Mouse (Mus musculus): Measurements from ENCODE around the gene Dbt. TPM values are rescaled to one million over a fixed set of nuclear protein-coding genes. Genes with fewer than 3 reads are reported as not detected.

Dbt gene
- 10 to 100 TPM; 11.7 to 11.9 TPM for total RNA-seq (2023)

GRCm38 (mm10) chr3:116512904-116513716 lies at the start of gene Dbt:
TSS of gene Dbt (plus strand) at chr3:116513070.

GRCm38 (mm10) chr3:116507772-116508351 lies 5.0 kb upstream of the Dbt start, which contains the start of gene Rtca:
TSS of gene Rtca (minus strand) at chr3:116508208.

GRCm38 (mm10) chr3:116562408-116563094 lies 49.7 kb downstream of the Dbt start, which contains the start of gene Lrrc39:
TSS of gene Lrrc39 (plus strand) at chr3:116562973.

GRCm38 (mm10) chr3:116594728-116595602 lies 82.1 kb downstream of the Dbt start, which contains the start of gene Sass6:
TSS of gene Sass6 (plus strand) at chr3:116594982.

Other genes with a start within 250 kb of the Dbt start
- 10 to 100 TPM; 22.6 to 30.6 TPM for gene Cdc14a, start 89.0 kb upstream of the Dbt start, total RNA-seq (2023)
- 10 to 100 TPM; 19.8 to 20.8 TPM for gene Rtca, start 4.9 kb upstream of the Dbt start, total RNA-seq (2023)
- gene Lrrc39, start 49.9 kb downstream of the Dbt start, total RNA-seq (2023) = not detected
- gene Sass6, start 81.9 kb downstream of the Dbt start, total RNA-seq (2023) = 10 to 100 TPM in 1 of 2 experiments, 1 to 10 TPM in 1; 9.8 to 11.0 TPM
- 10 to 100 TPM; 25.3 to 26.3 TPM for gene Trmt13, start 101.5 kb downstream of the Dbt start, total RNA-seq (2023)
- 10 to 100 TPM; 74.3 to 76.4 TPM for gene Mfsd14a, start 149.6 kb downstream of the Dbt start, total RNA-seq (2023)
- gene Gm43191, start 168.2 kb downstream of the Dbt start, total RNA-seq (2023) = under 1 TPM in 1 of 2 experiments, not detected in 1; 0.92 TPM
- 10 to 100 TPM; 28.8 to 32.4 TPM for gene Slc35a3, start 199.8 kb downstream of the Dbt start, total RNA-seq (2023)

Measured in monocyte, adult 59 days (primary cell).